Mouse (Mus musculus): ENCODE results near the gene Gm12166.

DNA sequence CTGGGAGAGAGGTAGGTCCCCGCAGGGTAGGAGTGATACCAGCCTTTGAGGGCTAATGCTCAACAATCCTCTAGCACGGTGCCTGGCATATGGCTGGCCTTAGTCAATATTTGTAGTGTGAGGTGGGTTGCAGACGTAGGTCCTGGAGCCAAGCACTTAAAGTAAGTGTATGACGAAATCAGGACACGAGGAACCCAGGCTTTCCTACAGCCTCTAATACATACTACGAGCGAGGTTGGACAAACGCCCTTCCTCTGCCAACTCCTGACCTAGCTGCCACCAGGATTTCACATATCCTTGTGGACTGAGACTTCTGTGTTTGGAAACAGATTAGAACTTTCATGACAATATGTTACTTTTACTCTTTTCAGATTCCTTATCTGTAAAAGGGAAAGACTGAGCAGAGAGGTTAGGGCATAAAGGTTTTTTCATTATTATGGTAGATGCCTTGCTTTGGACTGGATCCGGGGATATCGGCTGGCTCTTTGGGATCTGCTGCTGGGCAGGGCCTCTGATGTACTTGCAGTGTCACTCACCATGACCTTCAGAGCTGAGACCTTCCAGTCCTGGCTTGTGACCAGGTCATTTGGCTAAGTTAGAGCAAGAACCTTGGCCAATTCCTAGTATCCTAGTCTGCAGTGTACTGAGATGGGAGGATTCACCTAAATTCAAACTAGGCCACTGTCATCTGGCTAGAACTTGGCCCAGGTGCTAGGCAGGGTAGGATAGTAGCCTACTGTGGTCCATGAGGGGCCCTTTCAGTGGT lies 33.5 kb upstream of the Gm12166 start:
- TF ChIP-seq POLR2A (IDR thresholded peaks at IDR 0.05; ENCODE audit: control insufficient read depth, low read depth, low read length): no peak
- no peak for TF ChIP-seq CTCF (IDR thresholded peaks at IDR 0.05; ENCODE audit: control insufficient read depth, insufficient read depth, insufficient replicate concordance, low read depth, low read length)
